Mouse (Mus musculus): ENCODE results near the gene Psip1. TPM values are rescaled to one million over a fixed set of nuclear protein-coding genes. Genes with fewer than 3 reads are reported as not detected.

The Psip1 gene
- polyA plus RNA-seq, 1 experiment, result 17.5 TPM

DNA sequence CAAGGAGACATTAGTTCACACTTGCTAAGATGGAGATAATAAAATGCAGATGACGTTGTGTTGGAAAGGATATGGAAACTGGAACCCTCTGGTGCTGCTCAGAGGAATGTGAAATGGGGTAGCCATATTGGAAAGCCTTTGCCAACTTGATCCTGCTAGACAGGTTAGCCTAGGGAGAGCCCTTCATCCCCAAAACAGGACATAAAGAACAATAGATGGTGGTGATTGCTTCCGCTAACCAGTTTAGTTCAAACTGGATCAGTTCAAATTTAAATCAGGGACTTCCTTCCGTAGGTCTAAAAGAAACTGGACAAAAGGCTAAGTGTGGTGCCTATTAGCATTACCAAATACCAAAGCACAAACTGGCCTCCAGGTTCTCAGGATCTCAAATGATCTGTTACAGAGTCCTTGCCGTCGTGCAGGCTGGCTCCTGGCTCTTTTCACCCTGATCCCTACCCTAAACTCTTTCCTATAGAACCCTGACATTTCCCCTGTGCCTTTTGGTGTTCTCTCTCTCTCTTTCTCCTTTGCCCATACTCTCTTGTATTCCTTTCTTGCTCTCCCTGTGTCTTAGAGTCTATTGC lies 71.9 kb downstream of the Psip1 start:
- Histone ChIP-seq H3K4me3 (ENCODE audit: extremely low read depth, insufficient read depth, insufficient read length) (no peak overlapping the region), H3K36me3 (ENCODE audit: control insufficient read depth, insufficient read depth, low read length) (no peaks in the 10 kb centered on the region), H3K27me3 (ENCODE audit: control insufficient read depth, insufficient read depth, low read length) (no peaks in the 10 kb centered on the region), H3K27ac (ENCODE audit: insufficient read depth, low read length) (no peak overlapping the region), H3K4me1 (ENCODE audit: control insufficient read depth, insufficient read depth, insufficient read length) (no peaks in the 10 kb centered on the region; the same call in 1 of the 2 replicates)
- 93% methylated on average over 5 of the region's 5 CpGs for WGBS
- TF ChIP-seq POLR2A (IDR thresholded peaks at IDR 0.05; ENCODE audit: low read depth, low read length) (no peak), CTCF (IDR thresholded peaks at IDR 0.05; ENCODE audit: extremely low read depth, insufficient read depth, insufficient read length, insufficient replicate concordance) (no peak)
- no peak for DNase-seq (ENCODE audit: low read depth in 1 of 2, low spot score in 2 of 2)

DNA sequence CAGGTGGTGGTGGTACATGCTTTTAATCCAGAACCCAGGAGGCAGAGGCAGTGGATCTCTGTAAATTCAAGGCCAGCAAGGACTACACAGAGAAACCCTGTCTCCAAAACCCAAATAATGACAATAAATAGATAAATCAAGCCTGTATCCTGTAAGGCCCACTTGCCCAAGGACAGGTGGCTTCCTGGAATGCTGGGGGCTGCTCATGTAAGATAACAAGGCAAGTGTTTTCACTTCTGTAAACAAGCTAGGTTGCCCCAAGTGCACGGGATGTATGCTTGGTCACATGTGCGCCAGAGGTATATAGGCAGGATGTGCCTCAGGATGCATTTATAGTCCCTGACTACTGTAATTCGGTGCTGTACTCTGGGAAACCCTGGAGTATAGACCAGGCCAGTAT lies 74.2 kb downstream of the Psip1 start:
- DNase-seq (ENCODE audit: low read depth in 1 of 2, low spot score in 2 of 2), result no peak
- Histone ChIP-seq H3K36me3 (ENCODE audit: control insufficient read depth, insufficient read depth, low read length) (no peaks in the 10 kb centered on the region), H3K4me3 (ENCODE audit: extremely low read depth, insufficient read depth, insufficient read length) (no peak overlapping the region), H3K27me3 (ENCODE audit: control insufficient read depth, insufficient read depth, low read length) (no peaks in the 10 kb centered on the region), H3K4me1 (ENCODE audit: control insufficient read depth, insufficient read depth, insufficient read length) (no peaks in the 10 kb centered on the region), H3K27ac (ENCODE audit: insufficient read depth, low read length) (no peak overlapping the region)
- TF ChIP-seq CTCF (IDR thresholded peaks at IDR 0.05; ENCODE audit: extremely low read depth, insufficient read depth, insufficient read length, insufficient replicate concordance) (no peak), POLR2A (IDR thresholded peaks at IDR 0.05; ENCODE audit: low read depth, low read length) (no peak)
- 59% methylated on average over 3 of the region's 3 CpGs for WGBS

DNA sequence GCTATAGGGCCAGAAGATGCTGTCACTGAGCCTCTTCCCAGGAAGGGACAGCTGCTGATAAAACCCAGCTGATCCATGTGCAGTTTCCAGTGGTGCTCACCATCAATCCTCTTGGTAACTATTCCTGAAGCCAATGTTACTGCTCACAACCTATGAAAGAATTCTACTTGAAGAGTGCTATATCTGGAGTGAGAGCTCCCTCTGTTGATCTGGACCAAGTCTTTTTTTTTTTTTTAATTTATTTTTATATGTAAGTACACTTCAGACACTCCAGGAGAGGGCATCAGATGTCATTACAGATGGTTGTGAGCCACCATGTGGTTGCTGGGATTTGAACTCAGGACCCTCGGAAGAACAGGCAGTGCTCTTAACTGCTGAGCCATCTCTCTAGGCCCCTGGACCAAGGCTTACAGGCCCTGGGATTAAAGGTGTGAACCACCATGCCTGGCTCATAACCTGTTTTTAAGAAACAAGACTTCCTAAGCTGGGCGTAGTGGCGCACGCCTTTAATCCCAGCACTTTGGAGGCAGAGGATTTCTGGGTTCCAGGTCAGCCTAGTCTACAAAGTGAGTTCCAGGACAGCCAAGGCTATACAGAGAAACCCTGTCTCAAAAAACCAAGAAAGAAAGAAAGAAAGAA lies 76.3 kb downstream of the Psip1 start:
- Histone ChIP-seq H3K4me1 (ENCODE audit: control insufficient read depth, insufficient read depth, insufficient read length) (no peaks in the 10 kb centered on the region), H3K27ac (ENCODE audit: insufficient read depth, low read length) (no peak overlapping the region), H3K4me3 (ENCODE audit: extremely low read depth, insufficient read depth, insufficient read length) (no peak overlapping the region), H3K27me3 (ENCODE audit: control insufficient read depth, insufficient read depth, low read length) (no peaks in the 10 kb centered on the region), H3K36me3 (ENCODE audit: control insufficient read depth, insufficient read depth, low read length) (no peaks in the 10 kb centered on the region)
- DNase-seq (ENCODE audit: low read depth in 1 of 2, low spot score in 2 of 2), result no peak
- TF ChIP-seq POLR2A (IDR thresholded peaks at IDR 0.05; ENCODE audit: low read depth, low read length), result no peak
- TF ChIP-seq CTCF (IDR thresholded peaks at IDR 0.05; ENCODE audit: extremely low read depth, insufficient read depth, insufficient read length, insufficient replicate concordance), result no peak
- 97% methylated on average over 4 of the region's 4 CpGs for WGBS

DNA sequence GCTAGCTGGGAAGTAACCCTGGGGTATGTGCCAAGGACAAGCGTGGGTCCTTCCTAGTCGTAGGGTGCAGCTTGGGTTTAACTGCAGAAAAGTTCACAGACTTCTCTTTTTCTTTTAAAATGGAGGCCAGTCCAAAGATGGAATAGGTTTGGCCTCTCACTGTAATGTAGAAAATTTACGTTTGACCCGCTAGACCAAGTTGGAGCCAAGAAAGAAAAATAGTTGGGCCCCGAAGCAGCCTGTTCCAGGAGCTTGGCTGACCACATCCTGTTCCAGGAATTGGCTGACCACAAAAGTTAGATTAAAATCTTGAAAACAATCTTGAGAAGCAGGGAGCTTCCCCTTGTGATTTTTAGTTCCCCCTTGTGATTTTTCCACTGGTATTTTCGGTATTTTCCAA lies 78.6 kb downstream of the Psip1 start:
- H3K36me3 ChIP-seq (ENCODE audit: control insufficient read depth, insufficient read depth, low read length), result no peaks in the 10 kb centered on the region
- no peak for DNase-seq (ENCODE audit: low read depth in 1 of 2, low spot score in 2 of 2)
- WGBS, result 44% methylated on average over 6 of the region's 6 CpGs
- H3K4me1 ChIP-seq (ENCODE audit: control insufficient read depth, insufficient read depth, insufficient read length), result no peaks in the 10 kb centered on the region
- no peak overlapping the region for H3K27ac ChIP-seq (ENCODE audit: insufficient read depth, low read length)
- no peaks in the 10 kb centered on the region for H3K27me3 ChIP-seq (ENCODE audit: control insufficient read depth, insufficient read depth, low read length)
- H3K4me3 ChIP-seq (ENCODE audit: extremely low read depth, insufficient read depth, insufficient read length), result no peak overlapping the region
- TF ChIP-seq POLR2A (IDR thresholded peaks at IDR 0.05; ENCODE audit: low read depth, low read length), result no peak
- TF ChIP-seq CTCF (IDR thresholded peaks at IDR 0.05; ENCODE audit: extremely low read depth, insufficient read depth, insufficient read length, insufficient replicate concordance), result no peak

Other genes with a start within 250 kb of the Psip1 start
- gene Ttc39b, start 162.2 kb downstream of the Psip1 start, polyA plus RNA-seq (2012; rRNA removed), result 4.0 and 4.1 TPM in 2 replicates
- gene Snapc3, start 68.7 kb downstream of the Psip1 start, polyA plus RNA-seq (2012; rRNA removed), result 11.8 and 12.7 TPM in 2 replicates
- 0.80 and 1.0 TPM in 2 replicates for gene Ccdc171, start 39.1 kb upstream of the Psip1 start, polyA plus RNA-seq (2012; rRNA removed)

All from spleen, adult 2 months (tissue).